Mouse (Mus musculus): ENCODE results near the gene Gm37419.

DNA sequence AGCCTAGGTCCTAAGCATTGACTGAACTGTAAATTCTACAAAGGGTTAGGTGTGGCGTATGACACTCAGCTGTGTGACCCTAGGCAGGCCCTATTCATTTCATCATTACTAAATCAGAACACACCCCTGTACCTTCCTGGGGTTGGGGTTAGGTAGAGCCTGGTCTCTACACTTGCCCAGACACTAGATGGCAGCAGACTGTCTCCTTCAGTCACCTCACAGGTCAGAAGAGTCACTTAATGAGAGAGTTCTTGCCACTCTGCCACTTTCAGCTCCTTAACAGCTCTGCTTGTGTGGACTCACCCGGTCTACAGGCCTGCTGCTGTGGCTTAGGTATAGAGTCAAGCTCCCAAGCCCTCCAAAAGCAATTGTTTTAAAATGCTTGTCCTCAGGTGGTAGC lies 25.9 kb upstream of the Gm37419 start:
- TF ChIP-seq CTCF (IDR thresholded peaks at IDR 0.05) (peak; percentile 70), EP300 (IDR thresholded peaks at IDR 0.05) (no peak)

Data from lung, postnatal 0 days (tissue).